Mouse (Mus musculus) left cerebral cortex, postnatal 10 days (tissue): ENCODE results near the gene Klhl12. TPM values are rescaled to one million over a fixed set of nuclear protein-coding genes. Genes with fewer than 3 reads are reported as not detected.
"Not testable (repeated sequence)": the region's sequence is repeated elsewhere in the genome, so short reads cannot be mapped to it uniquely, and the experiment has no call there.

Experiments
- DNase-seq, 2 experiments: peaks; one replicate each; pipeline ENCODE4 v3.0.0; 2021 to 2022; ENCODE audit warnings: low spot score in 2 of 2, mixed read lengths in 1 of 2; ENCODE audit errors: extremely low spot score in 1 of 2
- intact Hi-C: fragments of 180-260 bp; cut with DNase I; formaldehyde crosslinking; loops from one replicate; pipeline ENCODE4 v1.15.1; 2025
- total RNA-seq, 2 experiments: library from RNA; stranded (reverse); gene quantifications; 2 replicates each; pipeline ENCODE4 v1.2.3; 2021

Klhl12 gene
- total RNA-seq, 2 experiments from 2014 or later = 36.0 to 36.4 TPM

GRCm38 (mm10) chr1:134533710-134534109 lies 78.4 kb downstream of the Klhl12 start:
- DNase-seq, intact Hi-C loops: not testable (repeated sequence)

GRCm38 (mm10) chr1:134535054-134535453 lies 79.7 kb downstream of the Klhl12 start:
- no peak for DNase-seq
- intact Hi-C loops = no loop called here

- intact Hi-C loops = no loop called here
- DNase-seq = no peak
Observed at GRCm38 (mm10) chr1:134535513-134535912, 80.2 kb downstream of the Klhl12 start.

GRCm38 (mm10) chr1:134540610-134541009 lies 85.3 kb downstream of the Klhl12 start:
- DNase-seq = no peak
- intact Hi-C loops = no loop called here

Other genes with a start within 250 kb of the Klhl12 start
- gene Adora1, start 220.1 kb upstream of the Klhl12 start, total RNA-seq = 100 to 1,000 TPM; 154 to 165 TPM
- gene Myog, start 165.5 kb upstream of the Klhl12 start, total RNA-seq = not detected
- 10 to 100 TPM; 78.0 to 78.3 TPM for gene Ppfia4, start 122.6 kb upstream of the Klhl12 start, total RNA-seq
- 10 to 100 TPM; 86.5 to 96.6 TPM for gene Tmem183a, start 93.6 kb upstream of the Klhl12 start, total RNA-seq
- not detected for gene 4933406M09Rik, start 69.6 kb upstream of the Klhl12 start, total RNA-seq
- gene Cyb5r1, start 50.0 kb upstream of the Klhl12 start, total RNA-seq = 10 to 100 TPM; 20.4 to 24.1 TPM
- 10 to 100 TPM; 62.3 TPM for gene Adipor1, start 40.2 kb upstream of the Klhl12 start, total RNA-seq
- gene Rabif, start 39.1 kb downstream of the Klhl12 start, total RNA-seq = 10 to 100 TPM; 36.1 to 39.4 TPM
- under 1 TPM in 1 of 2 experiments, not detected in 1; 0.24 TPM for gene Mgat4e, start 94.2 kb downstream of the Klhl12 start, total RNA-seq
- 10 to 100 TPM; 63.8 to 66.6 TPM for gene Kdm5b, start 104.6 kb downstream of the Klhl12 start, total RNA-seq
- 10 to 100 TPM; 17.5 to 23.2 TPM for gene Syt2, start 191.1 kb downstream of the Klhl12 start, total RNA-seq